Mouse (Mus musculus): ENCODE measurements at regions not wholly inside any gene's neighbourhood (a gene's known extent, or its start where the extent isn't known, plus 50 kb on each side); places are given as distances from the start of the nearest gene placed in this dataset.

GRCm38 (mm10) chr9:12870941-12871340, 374.7 kb downstream of the Jrkl start:
- Histone ChIP-seq H3K9me3 (ENCODE audit: low read depth, low read length) (no peaks in the 10 kb centered on the region), H3K4me1 (ENCODE audit: insufficient read depth) (no peaks in the 10 kb centered on the region), H3K36me3 (ENCODE audit: insufficient read depth) (no peaks in the 10 kb centered on the region), H3K4me2 (no peak overlapping the region), H3K27ac (ENCODE audit: low read depth) (no peak overlapping the region), H3K27me3 (ENCODE audit: insufficient read depth, low read length) (no peaks in the 10 kb centered on the region), H3K9ac (no peak overlapping the region), H3K4me3 (ENCODE audit: low read depth, low read length) (no peak overlapping the region)
- ATAC-seq (ENCODE audit: insufficient read depth): no peak
- WGBS: 81% methylated on average over 3 of the region's 3 CpGs
- DNase-seq: no peak
- no peak for TF ChIP-seq CTCF (IDR thresholded peaks at IDR 0.05; ENCODE audit: low read depth)
